Mouse (Mus musculus): ENCODE data around the gene Gpkow. TPM values are rescaled to one million over a fixed set of nuclear protein-coding genes. Genes with fewer than 3 reads are reported as not detected.
A peak's percentile ranks its signal among the peaks of the same experiment; 100 is the strongest.

Gene Gpkow
- 39.0 and 42.0 TPM in 2 replicates for polyA plus RNA-seq (2014; fragmentation: Nextera tagmentation; extraction: Ambion mirVana)

- H3K27ac ChIP-seq (ENCODE audit: low read length), result 0 out of 2 replicates have a peak within 1 kb of the TSS, but pooled peaks have one; percentile 44
- no peaks in the 10 kb centered on the region for H3K27me3 ChIP-seq (ENCODE audit: control insufficient read depth, insufficient read depth, low read length)
- H3K4me2 ChIP-seq (replicated peaks; ENCODE audit: low read depth, low read length), result peak within 1 kb of the TSS; percentile 47
- peak within 1 kb of the TSS; percentile 52 for H3K4me3 ChIP-seq (ENCODE audit: low read depth, low read length)
- no peaks in the 10 kb centered on the region for H3K36me3 ChIP-seq (ENCODE audit: control insufficient read depth, insufficient read depth, low read length)
- H3K4me1 ChIP-seq (ENCODE audit: control insufficient read depth, insufficient read depth, low read length), result no peaks in the 10 kb centered on the region
- ATAC-seq (ENCODE audit: insufficient number of reproducible peaks, insufficient read depth, low FRiP score, low read depth), result peak; percentile 96
- peak within 1 kb of the TSS; percentile 57 for H3K9ac ChIP-seq (replicated peaks; ENCODE audit: low read depth, low read length)
- 9% methylated on average over 33 of the region's 33 CpGs for whole genome bisulfite sequencing
- H3K9me3 ChIP-seq (ENCODE audit: control insufficient read depth, low read depth, low read length), result no peaks in the 10 kb centered on the region
These were observed at the start of gene Gpkow for GRCm38 (mm10) chrX:7696954-7697381. TSS of gene Gpkow (plus strand) at chrX:7697131.

- H3K4me3 ChIP-seq (ENCODE audit: low read depth, low read length), result peak overlapping the region; percentile 35
- 17% methylated on average over 25 of the region's 25 CpGs for WGBS
- ATAC-seq (ENCODE audit: insufficient number of reproducible peaks, insufficient read depth, low FRiP score, low read depth), result peak; percentile 98
- H3K4me1 ChIP-seq (ENCODE audit: control insufficient read depth, insufficient read depth, low read length), result no peaks in the 10 kb centered on the region
- H3K9me3 ChIP-seq (ENCODE audit: control insufficient read depth, low read depth, low read length), result no peaks in the 10 kb centered on the region
- H3K36me3 ChIP-seq (ENCODE audit: control insufficient read depth, insufficient read depth, low read length), result no peaks in the 10 kb centered on the region
- H3K9ac ChIP-seq (replicated peaks; ENCODE audit: low read depth, low read length), result peak overlapping the region; percentile 46; the same call in 1 of the 2 replicates
- no peaks in the 10 kb centered on the region for H3K27me3 ChIP-seq (ENCODE audit: control insufficient read depth, insufficient read depth, low read length)
- peak overlapping the region; percentile 61; the same call in 1 of the 2 replicates for H3K27ac ChIP-seq (ENCODE audit: low read length)
- peak overlapping the region; percentile 45 for H3K4me2 ChIP-seq (replicated peaks; ENCODE audit: low read depth, low read length)
These were observed 48.1 kb upstream of the Gpkow start for GRCm38 (mm10) chrX:7648671-7649304.

- Histone ChIP-seq H3K27me3 (ENCODE audit: control insufficient read depth, insufficient read depth, low read length) (no peaks in the 10 kb centered on the region), H3K9ac (replicated peaks; ENCODE audit: low read depth, low read length) (peak within 1 kb of the TSS; percentile 38), H3K36me3 (ENCODE audit: control insufficient read depth, insufficient read depth, low read length) (no peaks in the 10 kb centered on the region), H3K4me1 (ENCODE audit: control insufficient read depth, insufficient read depth, low read length) (peaks cover 2% of the 10 kb centered on the region; the same call in 1 of the 2 replicates), H3K27ac (ENCODE audit: low read length) (peak within 1 kb of the TSS; percentile 78), H3K4me3 (ENCODE audit: low read depth, low read length) (peak within 1 kb of the TSS; percentile 40), H3K4me2 (replicated peaks; ENCODE audit: low read depth, low read length) (peak within 1 kb of the TSS; percentile 45), H3K9me3 (ENCODE audit: control insufficient read depth, low read depth, low read length) (no peaks in the 10 kb centered on the region)
- 21% methylated on average over 26 of the region's 26 CpGs for WGBS
- peak; percentile 36; the same call in 1 of the 2 replicates for ATAC-seq (ENCODE audit: insufficient number of reproducible peaks, insufficient read depth, low FRiP score, low read depth)
These were observed 39.7 kb upstream of the Gpkow start, which contains the start of gene Prickle3 for GRCm38 (mm10) chrX:7657221-7657639. TSS of gene Prickle3 (plus strand) at chrX:7657260.

GRCm38 (mm10) chrX:7658031-7658784 is 38.7 kb upstream of the Gpkow start:
- H3K4me2 ChIP-seq (replicated peaks; ENCODE audit: low read depth, low read length), result peak overlapping the region; percentile 45
- WGBS, result 32% methylated on average over 11 of the region's 15 CpGs
- ATAC-seq (ENCODE audit: insufficient number of reproducible peaks, insufficient read depth, low FRiP score, low read depth), result peak; percentile 77
- H3K27ac ChIP-seq (ENCODE audit: low read length), result peak overlapping the region; percentile 78
- H3K27me3 ChIP-seq (ENCODE audit: control insufficient read depth, insufficient read depth, low read length), result no peaks in the 10 kb centered on the region
- no peaks in the 10 kb centered on the region for H3K9me3 ChIP-seq (ENCODE audit: control insufficient read depth, low read depth, low read length)
- H3K4me1 ChIP-seq (ENCODE audit: control insufficient read depth, insufficient read depth, low read length), result peaks cover 2% of the 10 kb centered on the region; the same call in 1 of the 2 replicates
- peak overlapping the region; percentile 40 for H3K4me3 ChIP-seq (ENCODE audit: low read depth, low read length)
- H3K36me3 ChIP-seq (ENCODE audit: control insufficient read depth, insufficient read depth, low read length), result no peaks in the 10 kb centered on the region
- H3K9ac ChIP-seq (replicated peaks; ENCODE audit: low read depth, low read length), result no peak overlapping the region

- 50% methylated on average over 11 of the region's 11 CpGs for WGBS
- H3K4me1 ChIP-seq (ENCODE audit: control insufficient read depth, insufficient read depth, low read length), result peaks cover 2% of the 10 kb centered on the region; the same call in 1 of the 2 replicates
- H3K9me3 ChIP-seq (ENCODE audit: control insufficient read depth, low read depth, low read length), result no peaks in the 10 kb centered on the region
- H3K36me3 ChIP-seq (ENCODE audit: control insufficient read depth, insufficient read depth, low read length), result no peaks in the 10 kb centered on the region
- H3K4me3 ChIP-seq (ENCODE audit: low read depth, low read length), result peak overlapping the region; percentile 40; the same call in 1 of the 2 replicates
- peak; percentile 75 for ATAC-seq (ENCODE audit: insufficient number of reproducible peaks, insufficient read depth, low FRiP score, low read depth)
- peak overlapping the region; percentile 45 for H3K4me2 ChIP-seq (replicated peaks; ENCODE audit: low read depth, low read length)
- peak overlapping the region; percentile 78 for H3K27ac ChIP-seq (ENCODE audit: low read length)
- no peak overlapping the region for H3K9ac ChIP-seq (replicated peaks; ENCODE audit: low read depth, low read length)
- no peaks in the 10 kb centered on the region for H3K27me3 ChIP-seq (ENCODE audit: control insufficient read depth, insufficient read depth, low read length)
These were observed 37.9 kb upstream of the Gpkow start for GRCm38 (mm10) chrX:7658785-7659589.

- Histone ChIP-seq H3K27ac (ENCODE audit: low read length) (no peak overlapping the region), H3K4me3 (ENCODE audit: low read depth, low read length) (no peak overlapping the region), H3K4me1 (ENCODE audit: control insufficient read depth, insufficient read depth, low read length) (peaks cover 2% of the 10 kb centered on the region; the same call in 1 of the 2 replicates), H3K9me3 (ENCODE audit: control insufficient read depth, low read depth, low read length) (no peaks in the 10 kb centered on the region), H3K27me3 (ENCODE audit: control insufficient read depth, insufficient read depth, low read length) (no peaks in the 10 kb centered on the region), H3K4me2 (replicated peaks; ENCODE audit: low read depth, low read length) (no peak overlapping the region), H3K36me3 (ENCODE audit: control insufficient read depth, insufficient read depth, low read length) (no peaks in the 10 kb centered on the region), H3K9ac (replicated peaks; ENCODE audit: low read depth, low read length) (no peak overlapping the region)
- no peak for ATAC-seq (ENCODE audit: insufficient number of reproducible peaks, insufficient read depth, low FRiP score, low read depth)
- 78% methylated on average over 4 of the region's 4 CpGs for WGBS
These were observed 35.8 kb upstream of the Gpkow start for GRCm38 (mm10) chrX:7661086-7661485.

- ATAC-seq (ENCODE audit: insufficient number of reproducible peaks, insufficient read depth, low FRiP score, low read depth), result no peak
- peaks cover 3% of the 10 kb centered on the region; the same call in 1 of the 2 replicates for H3K36me3 ChIP-seq (ENCODE audit: control insufficient read depth, insufficient read depth, low read length)
- H3K4me3 ChIP-seq (ENCODE audit: low read depth, low read length), result no peak overlapping the region
- H3K27ac ChIP-seq (ENCODE audit: low read length), result no peak overlapping the region
- no peak overlapping the region for H3K9ac ChIP-seq (replicated peaks; ENCODE audit: low read depth, low read length)
- H3K27me3 ChIP-seq (ENCODE audit: control insufficient read depth, insufficient read depth, low read length), result no peaks in the 10 kb centered on the region
- H3K4me1 ChIP-seq (ENCODE audit: control insufficient read depth, insufficient read depth, low read length), result peaks cover 2% of the 10 kb centered on the region; the same call in 1 of the 2 replicates
- H3K9me3 ChIP-seq (ENCODE audit: control insufficient read depth, low read depth, low read length), result no peaks in the 10 kb centered on the region
- H3K4me2 ChIP-seq (replicated peaks; ENCODE audit: low read depth, low read length), result no peak overlapping the region
- 82% methylated on average over 3 of the region's 3 CpGs for WGBS
These were observed 34.0 kb upstream of the Gpkow start for GRCm38 (mm10) chrX:7662936-7663335.

GRCm38 (mm10) chrX:7664791-7665190 is 32.1 kb upstream of the Gpkow start:
- H3K4me3 ChIP-seq (ENCODE audit: low read depth, low read length), result no peak overlapping the region
- no peak for ATAC-seq (ENCODE audit: insufficient number of reproducible peaks, insufficient read depth, low FRiP score, low read depth)
- H3K27ac ChIP-seq (ENCODE audit: low read length), result no peak overlapping the region
- H3K9me3 ChIP-seq (ENCODE audit: control insufficient read depth, low read depth, low read length), result no peaks in the 10 kb centered on the region
- H3K4me2 ChIP-seq (replicated peaks; ENCODE audit: low read depth, low read length), result no peak overlapping the region
- WGBS, result 86% methylated on average over 11 of the region's 11 CpGs
- H3K9ac ChIP-seq (replicated peaks; ENCODE audit: low read depth, low read length), result no peak overlapping the region
- H3K36me3 ChIP-seq (ENCODE audit: control insufficient read depth, insufficient read depth, low read length), result peaks cover 3% of the 10 kb centered on the region; the same call in 1 of the 2 replicates
- no peaks in the 10 kb centered on the region for H3K27me3 ChIP-seq (ENCODE audit: control insufficient read depth, insufficient read depth, low read length)
- no peaks in the 10 kb centered on the region for H3K4me1 ChIP-seq (ENCODE audit: control insufficient read depth, insufficient read depth, low read length)

All from stomach, embryonic 14.5 days (tissue).